Mouse (Mus musculus) liver, adult 2 months (tissue): ENCODE measurements around the gene Pdzrn3.

ENCODE experiments used
- CTCF ChIP-seq: fragments of 200-500 bp; IDR thresholded peaks from 2 replicates; pipeline ENCODE4 v1.5.1; 2011; ENCODE audit warnings: low read depth, low read length, control low read depth
- POLR2A ChIP-seq: fragments of 200-500 bp; IDR thresholded peaks from 2 replicates; pipeline ENCODE4 v1.6.1; 2011; ENCODE audit warnings: low read length, control low read depth; ENCODE audit not compliant: insufficient read depth; ENCODE audit errors: extremely low read depth

- TF ChIP-seq CTCF (no peak), POLR2A (no peak)
Measured at GRCm38 (mm10) chr6:101384958-101385357, 7.3 kb upstream of the Pdzrn3 start.
